Mouse (Mus musculus) erythroblast, embryonic 14.5 days (primary cell): ENCODE results near the gene Nob1.

Experiments used
- GATA1 ChIP-seq: IDR thresholded peaks from 2 replicates; pipeline ENCODE4 v1.6.1; 2012; ENCODE audit warnings: low read length, inconsistent platforms, mixed read lengths
- TAL1 ChIP-seq: IDR thresholded peaks from 3 replicates; pipeline ENCODE4 v1.6.1; 2012; ENCODE audit warnings: low read length, inconsistent platforms, mixed read lengths

- TF ChIP-seq GATA1 (no peak), TAL1 (no peak)
Measured at GRCm38 (mm10) chr8:107390476-107391135, 34.2 kb downstream of the Nob1 start.
